Mouse (Mus musculus): Measurements from ENCODE around the gene Ano8. TPM values are rescaled to one million over a fixed set of nuclear protein-coding genes. Genes with fewer than 3 reads are reported as not detected.
A peak's percentile ranks its signal among the peaks of the same experiment; 100 is the strongest.

Gene Ano8
- polyA plus RNA-seq, 1 experiment from 2014 or later, result 6.8 TPM

DNA sequence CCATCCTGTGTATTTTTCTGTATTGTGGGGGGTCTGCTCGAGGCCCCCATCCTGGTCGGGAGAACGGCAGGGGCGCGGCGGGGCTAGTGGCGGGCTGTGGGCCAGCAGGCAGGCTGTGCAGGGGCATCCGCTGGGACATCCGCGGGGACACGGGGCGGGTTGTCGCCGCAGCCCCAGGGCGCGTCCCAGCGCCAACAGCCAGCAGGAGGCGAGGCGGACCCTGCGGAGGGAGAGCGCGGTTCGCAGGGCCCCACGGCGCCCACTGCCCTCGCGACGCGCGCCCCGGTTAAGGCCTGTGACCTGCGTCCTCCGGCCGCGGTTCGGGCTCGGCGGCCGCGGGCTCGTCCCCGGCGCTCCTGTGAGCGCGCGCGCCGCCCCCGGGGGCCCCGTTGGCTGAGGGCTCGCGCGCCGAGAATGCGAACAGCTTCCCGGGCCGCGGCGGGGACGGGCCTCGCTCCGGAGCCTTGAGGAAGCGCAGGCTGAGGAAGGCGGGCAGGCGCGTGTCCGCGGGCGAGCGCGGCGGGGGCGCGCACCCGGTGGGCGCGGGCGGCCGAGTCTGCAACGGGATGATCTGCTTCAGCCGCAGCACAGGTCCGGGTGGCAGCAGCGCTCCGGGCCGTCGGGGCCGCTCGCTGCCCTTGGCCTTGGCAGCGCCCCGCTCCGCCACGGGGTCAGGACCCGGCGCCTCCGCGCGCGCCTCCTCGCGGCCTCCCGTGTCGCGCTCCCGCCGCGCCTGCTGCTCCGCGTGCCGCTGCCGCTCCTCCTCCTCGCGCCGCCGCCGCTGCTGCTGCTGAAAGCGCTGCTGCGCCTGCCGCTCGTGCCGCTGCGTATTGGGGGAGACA lies 9.4 kb downstream of the Ano8 start:
- H3K36me3 ChIP-seq, result peaks cover 70% of the 10 kb centered on the region
- WGBS, result under 1% methylated on average over 76 of the region's 121 CpGs
- H3K4me2 ChIP-seq, result peak overlapping the region; percentile 81
- ATAC-seq (ENCODE audit: low FRiP score), result peak; percentile 79
- peak overlapping the region; percentile 56 for H3K4me3 ChIP-seq (replicated peaks)
- H3K9me3 ChIP-seq (replicated peaks), result no peaks in the 10 kb centered on the region
- peak overlapping the region; percentile 93 for H3K27ac ChIP-seq (replicated peaks)
- H3K4me1 ChIP-seq, result peaks cover 25% of the 10 kb centered on the region
- H3K27me3 ChIP-seq (replicated peaks), result no peaks in the 10 kb centered on the region
- peak overlapping the region; percentile 65 for H3K9ac ChIP-seq (replicated peaks)

DNA sequence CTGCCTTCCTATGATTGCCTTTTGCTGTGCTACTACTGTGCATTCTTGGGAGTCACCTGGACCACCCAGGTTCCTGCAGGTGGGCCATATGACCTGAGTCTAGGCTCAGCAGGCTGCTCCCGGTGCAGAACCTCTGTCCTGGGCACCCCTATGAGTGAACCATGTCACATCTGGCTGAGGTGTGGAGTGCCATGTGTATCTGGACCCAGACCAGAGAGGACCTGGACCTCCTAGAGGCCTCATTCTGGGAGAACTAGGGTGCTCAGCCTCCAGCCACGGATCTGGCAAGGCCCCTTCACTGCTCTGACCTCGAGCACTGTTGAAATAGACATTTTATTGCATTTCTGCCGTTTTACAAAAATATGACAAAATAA lies 10.1 kb downstream of the Ano8 start:
- Histone ChIP-seq H3K9ac (replicated peaks) (peak overlapping the region; percentile 65), H3K36me3 (peaks cover 70% of the 10 kb centered on the region), H3K27ac (replicated peaks) (peak overlapping the region; percentile 93), H3K27me3 (replicated peaks) (no peaks in the 10 kb centered on the region), H3K9me3 (replicated peaks) (no peaks in the 10 kb centered on the region), H3K4me2 (peak overlapping the region; percentile 81), H3K4me1 (peaks cover 30% of the 10 kb centered on the region), H3K4me3 (replicated peaks) (peak overlapping the region; percentile 56)
- WGBS, result 31% methylated on average over 4 of the region's 4 CpGs
- peak; percentile 5; the same call in 1 of the 2 replicates for ATAC-seq (ENCODE audit: low FRiP score)

DNA sequence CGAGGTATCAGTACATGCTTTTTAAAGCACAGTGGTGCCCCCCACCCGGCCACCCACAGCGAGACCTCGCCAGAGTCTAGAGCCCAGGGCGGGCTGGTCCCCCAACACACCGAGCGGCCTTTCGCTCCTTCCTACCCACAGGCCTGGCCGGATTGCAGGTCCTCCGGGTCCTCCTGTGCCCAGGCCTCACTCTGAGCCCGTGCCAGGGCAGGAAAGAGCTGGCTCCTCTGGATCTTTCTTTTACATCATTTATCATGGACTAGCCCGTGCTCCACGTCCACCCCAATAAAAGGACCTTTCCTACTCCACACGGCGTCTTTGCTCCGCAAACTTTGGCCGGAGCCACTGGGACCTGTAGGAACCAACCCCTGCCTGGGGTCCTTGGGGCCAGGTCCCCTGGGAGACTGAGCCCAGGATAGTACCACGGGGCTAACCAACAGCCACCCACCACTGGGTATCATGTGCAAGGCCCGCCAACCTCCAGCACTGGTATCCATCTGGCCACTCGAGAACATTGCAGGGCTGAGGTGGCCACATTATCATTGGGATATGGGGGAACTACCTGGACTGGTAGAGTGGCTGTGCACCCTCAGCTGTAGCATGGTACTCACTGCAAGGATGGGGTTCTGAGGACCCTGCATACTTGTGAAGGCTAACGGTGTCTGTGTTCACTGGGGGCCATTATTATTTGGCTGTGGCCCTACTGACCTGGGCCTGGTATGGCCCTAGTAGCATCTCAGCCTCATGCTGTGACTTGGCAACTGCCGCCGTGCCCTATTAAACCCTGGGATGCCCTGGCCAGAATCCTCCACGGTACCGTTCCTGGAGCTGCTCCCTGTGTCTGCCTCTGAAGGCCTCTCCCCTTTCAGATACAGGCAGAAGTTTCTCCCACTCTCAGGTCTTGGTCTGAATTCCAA lies 10.7 kb downstream of the Ano8 start:
- H3K4me3 ChIP-seq (replicated peaks), result peak overlapping the region; percentile 56; the same call in 1 of the 2 replicates
- no peaks in the 10 kb centered on the region for H3K27me3 ChIP-seq (replicated peaks)
- peaks cover 64% of the 10 kb centered on the region for H3K36me3 ChIP-seq
- 0 out of 2 replicates have a peak overlapping the region, but pooled peaks have one; percentile 81 for H3K4me2 ChIP-seq
- no peaks in the 10 kb centered on the region for H3K9me3 ChIP-seq (replicated peaks)
- peaks cover 36% of the 10 kb centered on the region for H3K4me1 ChIP-seq
- 89% methylated on average over 25 of the region's 25 CpGs for WGBS
- no peak for ATAC-seq (ENCODE audit: low FRiP score)
- no peak overlapping the region for H3K9ac ChIP-seq (replicated peaks)
- H3K27ac ChIP-seq (replicated peaks), result peak overlapping the region; percentile 93

DNA sequence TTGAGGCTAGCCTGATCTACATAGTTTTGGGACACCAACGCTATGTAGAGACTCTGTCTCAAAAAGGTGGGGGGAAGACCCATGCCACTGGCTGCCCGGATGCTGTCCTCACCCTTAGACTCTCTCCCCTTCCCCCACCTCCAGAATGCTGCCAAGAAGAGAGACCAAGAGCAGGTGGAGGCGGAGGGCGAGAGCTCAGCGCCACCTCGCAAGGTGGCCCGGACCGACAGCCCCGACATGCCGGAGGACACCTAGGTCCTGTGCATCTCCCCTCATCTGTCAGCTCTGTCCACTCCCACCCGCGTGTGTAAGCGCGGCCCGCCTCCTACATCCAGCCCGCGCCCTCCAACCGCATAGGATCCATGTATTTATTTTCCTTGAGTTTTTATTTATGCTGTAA lies 11.4 kb downstream of the Ano8 start:
- Histone ChIP-seq H3K4me3 (replicated peaks) (no peak overlapping the region), H3K27ac (replicated peaks) (no peak overlapping the region), H3K9me3 (replicated peaks) (no peaks in the 10 kb centered on the region), H3K4me2 (no peak overlapping the region), H3K4me1 (peaks cover 41% of the 10 kb centered on the region), H3K27me3 (replicated peaks) (no peaks in the 10 kb centered on the region), H3K9ac (replicated peaks) (no peak overlapping the region), H3K36me3 (peaks cover 58% of the 10 kb centered on the region)
- no peak for ATAC-seq (ENCODE audit: low FRiP score)
- 96% methylated on average over 18 of the region's 18 CpGs for WGBS

DNA sequence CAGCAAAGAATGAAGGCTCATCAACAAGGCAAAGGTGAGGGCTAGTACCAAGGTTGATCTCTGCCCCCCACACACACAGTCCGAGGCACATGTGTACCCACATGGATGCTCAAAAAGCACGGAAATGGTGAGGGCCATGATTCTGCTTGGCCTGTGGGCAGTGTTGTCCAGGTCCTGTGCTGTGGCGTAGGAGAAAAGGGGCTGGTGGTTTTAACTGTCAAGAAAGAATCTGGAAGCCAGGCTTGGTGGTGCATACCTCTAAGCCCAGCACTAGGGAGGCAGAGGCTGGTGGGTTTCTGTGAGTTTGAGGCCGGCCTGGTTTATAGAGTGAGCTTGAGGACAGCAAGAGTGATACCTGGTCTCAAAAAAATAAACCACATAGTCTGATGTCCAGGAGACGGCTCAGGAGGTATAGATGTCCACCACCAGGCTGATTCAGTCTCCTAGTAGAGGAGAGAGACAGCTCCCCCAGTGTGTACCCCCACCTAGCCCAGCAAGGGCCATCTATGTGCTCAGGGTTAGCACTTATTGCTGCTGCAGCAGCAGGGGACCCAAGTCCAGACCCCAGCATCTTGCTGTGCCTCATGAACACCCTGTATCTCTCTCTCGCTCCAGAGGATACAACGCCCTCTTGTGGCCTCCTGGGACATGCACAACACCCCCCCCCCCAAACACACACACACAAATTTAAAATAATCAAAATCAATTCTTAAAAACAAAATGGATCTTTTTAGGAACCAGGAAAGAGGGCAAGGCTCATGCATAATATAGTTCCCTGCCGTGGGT lies 13.0 kb downstream of the Ano8 start:
- Histone ChIP-seq H3K27me3 (replicated peaks) (no peaks in the 10 kb centered on the region), H3K36me3 (peaks cover 45% of the 10 kb centered on the region), H3K9me3 (replicated peaks) (no peaks in the 10 kb centered on the region), H3K27ac (replicated peaks) (no peak overlapping the region), H3K4me3 (replicated peaks) (no peak overlapping the region), H3K9ac (replicated peaks) (no peak overlapping the region), H3K4me2 (no peak overlapping the region), H3K4me1 (peaks cover 44% of the 10 kb centered on the region)
- no peak for ATAC-seq (ENCODE audit: low FRiP score)
- 93% methylated on average over 8 of the region's 8 CpGs for WGBS

DNA sequence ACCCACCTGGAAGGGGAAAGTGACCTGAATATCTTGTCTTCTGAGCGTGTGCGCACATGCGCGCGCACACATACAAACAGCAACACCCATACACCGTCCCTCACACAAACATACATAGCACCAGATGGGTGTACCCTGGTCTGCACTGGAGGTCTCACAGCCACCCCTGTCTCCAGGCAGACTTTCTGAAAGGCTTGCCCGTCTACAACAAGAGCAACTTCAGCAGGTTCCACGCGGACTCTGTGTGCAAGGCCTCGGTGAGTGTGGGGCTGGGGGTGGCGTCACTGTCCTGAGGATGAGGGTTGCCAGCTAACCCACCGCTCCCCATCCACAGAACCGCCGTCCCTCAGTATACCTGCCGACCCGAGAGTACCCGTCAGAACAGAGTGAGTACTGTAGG lies 13.9 kb downstream of the Ano8 start:
- Histone ChIP-seq H3K27me3 (replicated peaks) (no peaks in the 10 kb centered on the region), H3K4me3 (replicated peaks) (no peak overlapping the region), H3K36me3 (peaks cover 45% of the 10 kb centered on the region), H3K27ac (replicated peaks) (no peak overlapping the region), H3K9me3 (replicated peaks) (no peaks in the 10 kb centered on the region), H3K9ac (replicated peaks) (no peak overlapping the region), H3K4me1 (peaks cover 35% of the 10 kb centered on the region), H3K4me2 (no peak overlapping the region)
- no peak for ATAC-seq (ENCODE audit: low FRiP score)
- WGBS, result 95% methylated on average over 17 of the region's 17 CpGs

DNA sequence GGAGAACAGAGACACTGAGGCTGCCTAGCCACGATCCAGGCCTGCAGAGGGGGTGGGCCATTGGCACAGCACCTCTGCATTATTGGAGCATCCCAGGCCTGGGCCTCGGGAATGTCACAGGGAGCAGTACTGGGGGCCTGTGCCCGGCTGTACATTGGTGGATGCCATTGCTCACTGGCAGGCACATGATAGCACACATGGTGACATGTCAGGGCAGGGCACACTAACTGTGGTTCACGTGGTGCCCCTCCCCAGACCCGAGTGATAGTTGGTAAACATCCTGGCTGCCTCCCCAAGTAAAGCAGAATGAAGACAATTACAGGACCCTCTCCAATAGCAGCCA lies 14.9 kb downstream of the Ano8 start:
- Histone ChIP-seq H3K4me2 (no peak overlapping the region), H3K9me3 (replicated peaks) (no peaks in the 10 kb centered on the region), H3K4me3 (replicated peaks) (no peak overlapping the region), H3K36me3 (peaks cover 45% of the 10 kb centered on the region), H3K4me1 (peaks cover 31% of the 10 kb centered on the region), H3K27ac (replicated peaks) (no peak overlapping the region), H3K9ac (replicated peaks) (no peak overlapping the region), H3K27me3 (replicated peaks) (no peaks in the 10 kb centered on the region)
- WGBS, result 89% methylated on average over 5 of the region's 5 CpGs
- ATAC-seq (ENCODE audit: low FRiP score), result no peak

DNA sequence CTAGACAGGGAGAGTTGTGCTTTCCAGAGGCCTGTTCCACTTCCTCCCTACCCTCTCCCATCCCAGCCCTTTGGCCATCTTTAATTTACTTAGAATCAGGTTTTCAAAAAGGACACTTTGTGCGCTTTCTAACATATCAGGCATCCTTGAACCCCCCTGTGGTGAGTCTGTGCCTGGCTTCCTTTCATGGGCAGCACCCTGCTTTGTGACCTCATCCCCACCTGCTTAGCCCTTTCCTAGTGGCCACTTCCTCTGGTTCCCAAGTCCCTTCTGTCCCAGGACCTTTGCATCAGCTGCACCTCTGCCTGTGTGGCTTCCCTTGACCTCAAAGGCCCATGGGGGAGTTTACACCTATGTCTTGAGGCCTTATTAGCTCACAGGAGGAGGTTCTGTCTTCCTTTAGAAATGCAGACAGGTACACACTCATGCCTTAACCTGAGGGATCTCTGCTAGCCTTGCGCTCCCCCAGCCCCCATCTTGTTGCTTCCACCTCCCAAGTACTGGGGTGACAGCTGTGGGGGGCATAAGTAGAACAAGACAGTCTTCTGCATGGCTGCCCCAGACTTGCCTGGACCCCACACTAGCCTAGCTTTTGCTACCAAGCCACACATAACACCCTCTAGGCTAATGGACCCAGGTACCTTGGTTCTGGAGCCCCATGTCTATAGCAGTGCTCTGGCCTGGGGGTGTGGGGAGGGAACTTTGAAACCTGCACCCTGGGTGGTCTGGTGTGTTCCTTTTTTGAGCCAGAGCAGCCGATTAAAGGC lies 15.4 kb downstream of the Ano8 start:
- Histone ChIP-seq H3K27me3 (replicated peaks) (no peaks in the 10 kb centered on the region), H3K4me2 (peak overlapping the region; percentile 89), H3K9me3 (replicated peaks) (no peaks in the 10 kb centered on the region), H3K4me3 (replicated peaks) (peak overlapping the region; percentile 83), H3K27ac (replicated peaks) (peak overlapping the region; percentile 90; the same call in 1 of the 2 replicates), H3K9ac (replicated peaks) (peak overlapping the region; percentile 72), H3K36me3 (peaks cover 45% of the 10 kb centered on the region), H3K4me1 (peaks cover 31% of the 10 kb centered on the region)
- WGBS, result 92% methylated on average over 3 of the region's 3 CpGs
- no peak for ATAC-seq (ENCODE audit: low FRiP score)

DNA sequence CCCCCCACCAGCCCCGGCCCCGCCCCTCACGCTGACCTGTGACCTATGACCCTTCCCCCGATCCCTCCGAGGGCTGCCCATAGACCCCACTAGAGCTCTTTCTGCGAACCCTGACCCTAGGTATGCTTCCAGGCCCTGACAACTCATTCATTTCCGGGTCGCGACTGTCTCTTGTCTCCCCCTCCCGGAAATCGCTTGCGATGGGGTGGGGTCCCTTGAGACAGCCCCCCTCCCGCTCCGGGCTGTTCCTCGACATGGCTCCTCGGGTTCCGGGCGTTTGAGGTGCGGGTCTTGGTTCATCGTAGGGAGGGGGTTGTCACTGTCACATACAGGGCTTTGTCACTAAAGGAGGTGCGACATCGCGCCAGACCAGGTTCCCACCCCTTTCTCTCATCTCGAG lies 16.4 kb downstream of the Ano8 start:
- Histone ChIP-seq H3K4me1 (peaks cover 33% of the 10 kb centered on the region), H3K9me3 (replicated peaks) (no peaks in the 10 kb centered on the region), H3K36me3 (peaks cover 36% of the 10 kb centered on the region), H3K27ac (replicated peaks) (peak overlapping the region; percentile 90), H3K27me3 (replicated peaks) (no peaks in the 10 kb centered on the region), H3K4me2 (peak overlapping the region; percentile 89), H3K4me3 (replicated peaks) (peak overlapping the region; percentile 83), H3K9ac (replicated peaks) (peak overlapping the region; percentile 72)
- WGBS, result 2% methylated on average over 24 of the region's 24 CpGs
- peak; percentile 53 for ATAC-seq (ENCODE audit: low FRiP score)

DNA sequence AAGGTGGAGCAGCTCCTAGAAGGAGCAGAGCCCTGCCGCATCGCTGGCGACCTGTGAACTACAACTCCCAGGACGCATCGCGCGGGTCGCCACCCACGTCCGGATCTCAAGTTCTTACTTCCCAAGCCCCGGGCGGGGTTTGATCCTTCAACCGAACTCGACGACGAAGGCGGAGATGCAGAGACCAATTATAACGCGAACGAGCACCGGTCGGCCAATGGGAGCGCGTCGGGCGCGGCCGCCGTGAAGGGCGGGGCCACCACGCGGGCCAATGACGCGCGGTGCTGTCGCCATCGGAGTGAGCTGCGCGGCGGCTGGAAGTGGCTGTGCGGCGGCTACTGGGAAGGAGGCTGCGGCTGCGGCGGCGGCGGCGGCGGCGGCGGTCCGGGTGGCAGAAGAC lies 16.8 kb downstream of the Ano8 start, which contains the start of gene Dda1:
Dda1 (plus strand) TSS at position 284 of the 400 bp plus-strand sequence.
- Histone ChIP-seq H3K36me3 (peaks cover 31% of the 10 kb centered on the region), H3K9ac (replicated peaks) (peak within 1 kb of the TSS; percentile 72), H3K4me2 (peak within 1 kb of the TSS; percentile 89), H3K4me1 (peaks cover 38% of the 10 kb centered on the region), H3K9me3 (replicated peaks) (no peaks in the 10 kb centered on the region), H3K27ac (replicated peaks) (peak within 1 kb of the TSS; percentile 90), H3K27me3 (replicated peaks) (no peaks in the 10 kb centered on the region), H3K4me3 (replicated peaks) (peak within 1 kb of the TSS; percentile 83)
- WGBS, result under 1% methylated on average over 45 of the region's 52 CpGs
- peak; percentile 90 for ATAC-seq (ENCODE audit: low FRiP score)
